Mouse (Mus musculus) urinary bladder, adult 18-20 months (tissue): ENCODE results near the gene Rundc3a.

ENCODE experiments used
- DNase-seq, 2 experiments: peaks; one replicate each; pipeline ENCODE4 v3.0.0; 2022; ENCODE audit warnings: low spot score in 2 of 2, mixed read lengths in 2 of 2

Rundc3a gene

GRCm38 (mm10) chr11:102432896-102433295 is 39.7 kb downstream of the Rundc3a start:
- DNase-seq, result no peak

- no peak for DNase-seq
These were observed 40.7 kb downstream of the Rundc3a start for GRCm38 (mm10) chr11:102433866-102434265.

- DNase-seq, result peak; percentile 60 to 77
These were observed 41.2 kb downstream of the Rundc3a start for GRCm38 (mm10) chr11:102434406-102434805.

- DNase-seq, result no peak
These were observed 41.9 kb downstream of the Rundc3a start for GRCm38 (mm10) chr11:102434816-102435705.

GRCm38 (mm10) chr11:102435754-102436470 is 42.7 kb downstream of the Rundc3a start:
- DNase-seq, result no peak

- no peak for DNase-seq
These were observed 43.2 kb downstream of the Rundc3a start for GRCm38 (mm10) chr11:102436471-102436790.

- no peak for DNase-seq
These were observed 44.2 kb downstream of the Rundc3a start for GRCm38 (mm10) chr11:102437120-102438061.

- DNase-seq, result peak in 1 of 2 experiments; percentile 59
These were observed 45.2 kb downstream of the Rundc3a start for GRCm38 (mm10) chr11:102438212-102439092.

- DNase-seq, result no peak
These were observed 46.2 kb downstream of the Rundc3a start for GRCm38 (mm10) chr11:102439093-102440082.

- no peak for DNase-seq
These were observed 47.1 kb downstream of the Rundc3a start for GRCm38 (mm10) chr11:102440255-102440654.

- DNase-seq, result no peak
These were observed 48.2 kb downstream of the Rundc3a start for GRCm38 (mm10) chr11:102441434-102441833.

GRCm38 (mm10) chr11:102442089-102442488 is 48.9 kb downstream of the Rundc3a start:
- DNase-seq, result no peak

- no peak for DNase-seq
These were observed 50.5 kb downstream of the Rundc3a start for GRCm38 (mm10) chr11:102443740-102444139.

GRCm38 (mm10) chr11:102444321-102444720 is 51.1 kb downstream of the Rundc3a start:
- DNase-seq, result no peak

- no peak for DNase-seq
These were observed 51.6 kb downstream of the Rundc3a start for GRCm38 (mm10) chr11:102444781-102445180.

- DNase-seq, result peak in 1 of 2 experiments; percentile 43
These were observed 52.2 kb downstream of the Rundc3a start for GRCm38 (mm10) chr11:102445264-102445890.

GRCm38 (mm10) chr11:102445891-102446361 is 52.7 kb downstream of the Rundc3a start:
- DNase-seq, result no peak

- DNase-seq, result no peak
These were observed 53.6 kb downstream of the Rundc3a start for GRCm38 (mm10) chr11:102446581-102447461.
